Mouse (Mus musculus): Measurements from ENCODE around the gene Tacc2.

DNA sequence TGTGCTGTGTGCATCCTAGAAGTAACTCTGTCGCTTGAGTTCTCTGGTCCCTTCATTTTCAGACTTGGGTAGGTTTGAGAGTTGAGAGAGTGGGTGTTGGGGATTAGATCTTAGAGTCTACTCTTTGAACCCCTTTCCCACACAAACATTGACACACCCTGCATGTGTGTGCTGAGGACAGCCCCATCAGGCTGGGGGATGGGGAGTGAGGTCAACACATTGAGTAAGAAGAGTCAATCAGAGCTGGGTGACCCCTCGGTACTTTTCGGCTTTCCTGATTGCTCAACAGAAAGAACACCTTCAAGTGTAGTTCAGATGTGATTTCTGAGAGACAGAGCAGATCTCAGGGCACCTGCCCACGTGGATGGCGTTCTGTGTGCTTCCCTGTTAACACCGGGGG lies 139.8 kb downstream of the Tacc2 start:
- TF ChIP-seq CTCF (IDR thresholded peaks at IDR 0.05; ENCODE audit: extremely low read depth, insufficient read length, insufficient replicate concordance, low read depth, low read length), result no peak
- TF ChIP-seq POLR2A (IDR thresholded peaks at IDR 0.05; ENCODE audit: low read depth, low read length), result no peak

Data from small intestine, adult 2 months (tissue).